In the genomic region with DNA sequence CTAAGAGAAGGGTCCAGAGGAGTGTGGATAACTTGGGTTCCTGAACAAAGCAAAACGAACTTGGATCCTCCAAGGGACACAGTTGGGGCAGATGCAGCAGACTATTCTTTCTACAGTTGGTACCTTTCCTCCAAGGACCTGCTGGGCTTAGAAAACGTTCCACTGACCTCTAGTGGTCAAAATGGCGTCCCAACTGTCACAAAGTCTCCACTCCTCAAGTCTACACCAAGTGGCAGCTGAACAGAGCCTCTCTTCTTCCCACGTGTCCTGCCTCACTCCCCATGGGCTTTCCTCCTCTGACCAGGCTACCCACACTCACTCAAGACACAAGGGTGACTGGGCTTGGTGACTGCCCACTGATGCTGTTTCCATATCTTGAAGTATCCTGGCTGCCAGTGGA, we compare ENCODE assay signal across 9 mouse cellular contexts.
DNase-seq lines count a peak whose midpoint lies in the region; ATAC-seq lines count a peak whose summit lies in the region.
"Had no signal": no experiment of that assay in that cellular context is flagged by ENCODE, and none has a peak within 500 bp of the region (broad histone marks: within the 10 kb centered on the region; RNA-seq: fewer than 3 reads in every experiment).

No protein-coding gene starts in this region.

- no peak overlapping the region for H3K27ac ChIP-seq in heart, embryonic 11.5 days (ENCODE audit: low read depth, low read length)
- H3K27ac ChIP-seq: macrophage had no signal

- intact Hi-C loops in heart, postnatal 10 days (cut with DNase I) = loop anchor here (5.0 kb wide), 2 partner anchors 68 to 232 kb away; a partner anchor contains a TSS

- no peak overlapping the region for H3K4me2 ChIP-seq in heart, embryonic 11.5 days

- no peak for ATAC-seq in heart, embryonic 11.5 days (replicated peaks; ENCODE audit: insufficient number of reproducible peaks, low FRiP score, low TSS enrichment)

- H3K4me3 ChIP-seq in heart, embryonic 11.5 days (ENCODE audit: low read depth, low read length) = no peak overlapping the region

- no peak overlapping the region for H3K9ac ChIP-seq in heart, embryonic 11.5 days (ENCODE audit: low read depth, low read length)

- no peaks in the 10 kb centered on the region for H3K36me3 ChIP-seq in heart, embryonic 11.5 days (ENCODE audit: control insufficient read depth, insufficient read depth, low read length)

- no peaks in the 10 kb centered on the region for H3K27me3 ChIP-seq in heart, embryonic 11.5 days (ENCODE audit: control insufficient read depth, insufficient read depth, low read length)

- no peaks in the 10 kb centered on the region for H3K9me3 ChIP-seq in heart, embryonic 11.5 days (replicated peaks; ENCODE audit: control insufficient read depth, low read length)

- WGBS in heart, embryonic 11.5 days (ENCODE audit: insufficient replicate concordance) = 10% methylated on average over 4 of the region's 4 CpGs

- DNase-seq in heart, postnatal 10 days = peak; percentile 54 to 58
- peak; percentile 56 for DNase-seq in CD4-positive helper T cell, adult 2 months (ENCODE audit: low read depth, low spot score)
- DNase-seq in ZHBTc4 (ENCODE audit: low read depth, low spot score) = peak; percentile 36
- peak; percentile 31 for DNase-seq in hindlimb bud, embryonic 11.5 days (ENCODE audit: extremely low spot score, low read depth, low spot score)
- peak; percentile 56 for DNase-seq in lung, postnatal 14 days
- peak; percentile 43 for DNase-seq in thymus, postnatal 25 days
- no peak for DNase-seq in urinary bladder, postnatal 4 days (ENCODE audit: low spot score in 2 of 2)

- H3K4me1 ChIP-seq in heart, embryonic 11.5 days (ENCODE audit: control insufficient read depth, insufficient read depth, low read length) = peaks cover 23% of the 10 kb centered on the region

Comparison
In these comparisons a context has a peak if more than half of its experiments do, and no peak if none do; other contexts are left out.
1. DNase-seq: peak in heart, postnatal 10 days (2 of 2), CD4-positive helper T cell, adult 2 months (single experiment), ZHBTc4 (single experiment), hindlimb bud, embryonic 11.5 days (single experiment), lung, postnatal 14 days (single experiment) and thymus, postnatal 25 days (single experiment); none in urinary bladder, postnatal 4 days (0 of 2).